Mouse (Mus musculus) stomach, postnatal 0 days (tissue): ENCODE results near the gene Cfap65.

Experiments
- CTCF ChIP-seq: IDR thresholded peaks from 2 replicates; pipeline ENCODE4 v1.5.1; 2016; ENCODE audit warnings: antibody characterized with exemption, low read depth, mild to moderate bottlenecking, moderate library complexity
- EP300 ChIP-seq: optimal IDR thresholded peaks from 2 replicates; pipeline ENCODE3; 2016; ENCODE audit warnings: antibody characterized with exemption

DNA sequence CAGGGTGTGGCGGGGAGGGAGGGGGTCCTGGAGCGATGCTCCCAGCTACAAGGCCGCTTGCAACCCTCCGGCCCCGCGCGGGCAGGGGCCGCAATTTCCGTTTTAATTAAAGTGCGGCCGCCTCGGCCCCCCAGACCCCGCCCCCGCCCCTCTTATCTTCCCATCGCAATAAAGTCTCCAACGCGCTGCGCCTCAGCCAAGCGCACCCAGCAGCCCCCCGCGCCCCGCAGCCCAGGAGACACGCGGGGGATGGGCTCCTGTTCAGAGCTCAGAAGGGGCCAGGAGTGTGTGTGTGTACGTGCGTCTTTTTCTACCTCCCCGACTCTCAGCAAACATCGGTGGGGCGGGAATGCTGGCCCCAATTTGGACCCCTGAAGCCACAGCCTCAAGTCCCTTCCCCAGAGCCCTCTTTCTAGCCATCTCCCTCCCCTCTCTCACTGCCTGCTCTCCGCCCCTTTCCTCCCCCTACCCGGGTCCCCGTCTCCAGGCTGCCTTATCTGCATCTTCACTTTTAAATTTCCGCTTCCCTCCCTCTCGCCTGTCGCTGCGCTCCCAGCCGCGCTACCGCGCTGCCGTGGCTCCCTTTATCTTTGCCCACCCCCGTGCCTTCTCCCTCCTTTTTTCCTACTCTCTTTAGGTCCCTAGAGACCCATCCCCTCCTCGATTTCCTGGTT, 49.9 kb downstream of the Cfap65 start, which contains the start of gene Fev:
- TF ChIP-seq EP300 (no peak), CTCF (no peak)
